Mouse (Mus musculus) kidney, postnatal 0 days (tissue): ENCODE data around the gene Dvl1. TPM values are rescaled to one million over a fixed set of nuclear protein-coding genes. Genes with fewer than 3 reads are reported as not detected.

ENCODE experiments used
- ATAC-seq: fragments of 200-750 bp; cut with Nextera tagmentation; replicated peaks from 2 replicates; pipeline ENCODE4 v1.8.0; 2017; ENCODE audit warnings: low read depth, moderate number of reproducible peaks, moderate TSS enrichment, moderate library complexity; ENCODE audit not compliant: low FRiP score
- DNase-seq: peaks from one replicate; pipeline ENCODE4 v3.0.0-alpha.2; 2016; ENCODE audit warnings: low spot score
- H3K27ac ChIP-seq: fragments of 300-500 bp; sonication (generic); 2 replicates; pipeline ENCODE4 v1.5.1; 2014; ENCODE audit warnings: mild to moderate bottlenecking
- H3K27me3 ChIP-seq: fragments of 300-500 bp; sonication (generic); 2 replicates; pipeline ENCODE4 v1.6.1; 2014; ENCODE audit warnings: low read length, mixed read lengths; ENCODE audit not compliant: insufficient read depth
- H3K36me3 ChIP-seq: fragments of 300-500 bp; sonication (generic); 2 replicates; pipeline ENCODE4 v1.6.1; 2014; ENCODE audit warnings: low read length, mixed read lengths; ENCODE audit not compliant: insufficient read depth
- H3K4me1 ChIP-seq: fragments of 300-500 bp; sonication (generic); replicated peaks from 2 replicates; pipeline ENCODE4 v1.6.1; 2014; ENCODE audit warnings: antibody characterized with exemption, low read length, mixed read lengths; ENCODE audit not compliant: insufficient read depth
- H3K4me2 ChIP-seq: fragments of 300-500 bp; sonication (generic); 2 replicates; pipeline ENCODE4 v1.6.1; 2014; ENCODE audit warnings: mild to moderate bottlenecking, low read length, moderate library complexity, mixed read lengths
- H3K4me3 ChIP-seq: fragments of 300-500 bp; sonication (generic); replicated peaks from 2 replicates; pipeline ENCODE4 v1.5.1; 2014; ENCODE audit warnings: low read depth, low read length
- H3K9ac ChIP-seq: fragments of 300-500 bp; sonication (generic); 2 replicates; pipeline ENCODE4 v1.6.1; 2014; ENCODE audit warnings: low read depth, low read length
- H3K9me3 ChIP-seq: fragments of 300-500 bp; sonication (generic); replicated peaks from 2 replicates; pipeline ENCODE4 v1.6.1; 2016; ENCODE audit warnings: low read length, inconsistent platforms, mixed read lengths
- CTCF ChIP-seq: IDR thresholded peaks from 2 replicates; pipeline ENCODE4 v1.5.1; 2016; ENCODE audit warnings: antibody characterized with exemption, low read depth, mild to moderate bottlenecking, moderate library complexity
- WGBS: fragments of 180-500 bp; shearing (Covaris S2); extraction: QIAGEN DNeasy Blood & Tissue Kit; methylation state at CpG from one replicate; pipeline ENCODE4 v1.1.7; 2014; 5-methylcytosine and 5-hydroxymethylcytosine counted together
- polyA plus RNA-seq: library from polyadenylated mRNA; unstranded; fragments of >200 nt; fragmentation: Nextera tagmentation; extraction: Ambion mirVana; gene quantifications from 2 replicates; pipeline ENCODE4 v1.2.1, GENCODE M21; 2015

Dvl1 gene
- polyA plus RNA-seq, 1 experiment from 2014 or later = 16.6 TPM

DNA sequence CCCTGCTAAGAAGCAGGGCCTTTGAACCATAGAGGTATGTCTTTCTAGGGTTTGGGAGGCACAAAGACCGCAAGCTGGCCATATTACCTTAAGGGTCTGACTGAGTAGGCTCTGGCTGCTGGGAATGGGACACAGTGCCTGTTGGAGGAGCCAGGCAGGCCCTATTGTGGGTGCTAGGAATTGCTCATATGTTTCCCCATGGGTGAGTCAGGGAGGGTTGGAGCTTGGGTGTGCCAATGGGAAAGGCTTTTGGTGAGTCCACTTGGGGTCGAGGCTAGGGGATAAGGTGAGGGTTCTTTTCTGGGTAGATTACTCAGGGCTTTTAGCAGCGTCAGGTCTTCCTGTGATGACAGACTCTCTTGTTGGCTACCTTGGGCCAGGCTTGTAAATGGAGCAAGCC lies 4.2 kb downstream of the Dvl1 start:
- no peak for TF ChIP-seq CTCF
- 87% methylated on average over 3 of the region's 3 CpGs for WGBS

DNA sequence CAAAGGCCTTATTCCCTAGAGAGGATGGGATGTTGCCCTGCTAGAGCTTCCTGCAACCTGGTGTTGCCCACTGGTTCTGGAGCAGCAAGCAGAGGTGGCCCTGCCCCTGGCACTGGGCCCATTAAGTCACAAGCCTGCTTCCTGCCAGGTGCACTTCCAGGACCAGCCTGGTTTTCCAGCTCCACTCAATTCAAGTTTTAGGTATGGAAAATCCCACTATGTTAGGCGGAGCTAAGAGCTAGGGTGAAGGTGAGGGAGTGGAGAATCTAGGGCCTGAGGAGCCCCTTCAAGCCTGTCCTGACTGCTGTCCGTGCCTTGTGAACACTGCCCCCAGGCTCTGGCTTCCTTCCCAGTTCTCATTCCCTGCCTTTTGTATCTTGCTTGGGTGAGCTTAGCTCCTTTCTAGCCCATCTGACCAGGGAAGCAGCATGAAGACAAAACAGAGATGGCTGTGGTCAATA lies 4.8 kb downstream of the Dvl1 start:
- no peak for DNase-seq
- no peak for TF ChIP-seq CTCF
- H3K4me3 ChIP-seq = no peak overlapping the region
- H3K27me3 ChIP-seq = no peaks in the 10 kb centered on the region
- H3K4me1 ChIP-seq = peaks cover 12% of the 10 kb centered on the region
- no peak overlapping the region for H3K4me2 ChIP-seq
- no peaks in the 10 kb centered on the region for H3K9me3 ChIP-seq
- H3K36me3 ChIP-seq = peaks cover 34% of the 10 kb centered on the region
- H3K27ac ChIP-seq = no peak overlapping the region
- no peak for ATAC-seq
- no peak overlapping the region for H3K9ac ChIP-seq
- 73% methylated on average over 2 of the region's 2 CpGs for WGBS

More for the DNA sequence above, 4.2 kb downstream of the Dvl1 start:
- H3K9me3 ChIP-seq = no peaks in the 10 kb centered on the region
- peaks cover 17% of the 10 kb centered on the region for H3K4me1 ChIP-seq
- H3K4me2 ChIP-seq = no peak overlapping the region
- ATAC-seq = no peak
- no peak overlapping the region for H3K4me3 ChIP-seq
- DNase-seq = no peak
- peaks cover 28% of the 10 kb centered on the region for H3K36me3 ChIP-seq
- no peaks in the 10 kb centered on the region for H3K27me3 ChIP-seq
- H3K27ac ChIP-seq = no peak overlapping the region
- no peak overlapping the region for H3K9ac ChIP-seq

GRCm38 (mm10) chr4:155853421-155853820 lies 6.2 kb downstream of the Dvl1 start:
- H3K36me3 ChIP-seq = peaks cover 48% of the 10 kb centered on the region
- TF ChIP-seq CTCF = no peak
- no peak for ATAC-seq
- 91% methylated on average over 9 of the region's 9 CpGs for WGBS
- H3K4me3 ChIP-seq = no peak overlapping the region
- no peak for DNase-seq
- H3K4me1 ChIP-seq = peaks cover 6% of the 10 kb centered on the region
- no peak overlapping the region for H3K4me2 ChIP-seq
- H3K27ac ChIP-seq = no peak overlapping the region
- H3K9ac ChIP-seq = no peak overlapping the region
- no peaks in the 10 kb centered on the region for H3K27me3 ChIP-seq
- no peaks in the 10 kb centered on the region for H3K9me3 ChIP-seq

DNA sequence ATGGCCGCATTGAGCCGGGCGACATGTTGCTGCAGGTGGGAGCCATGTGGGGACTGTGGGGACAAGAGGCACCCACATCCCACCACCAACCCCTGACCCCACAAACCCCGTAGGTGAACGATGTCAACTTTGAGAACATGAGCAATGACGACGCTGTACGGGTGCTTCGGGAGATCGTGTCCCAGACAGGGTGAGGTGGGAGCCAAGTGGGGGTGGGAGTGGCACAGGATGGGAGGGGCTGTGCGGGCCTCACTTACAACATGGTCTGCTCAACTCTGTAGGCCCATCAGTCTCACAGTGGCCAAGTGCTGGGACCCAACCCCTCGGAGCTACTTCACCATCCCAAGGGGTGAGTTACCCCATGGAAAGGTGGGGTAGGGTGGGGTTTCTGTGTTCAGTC lies 7.8 kb downstream of the Dvl1 start:
- no peak overlapping the region for H3K4me2 ChIP-seq
- H3K27ac ChIP-seq = no peak overlapping the region
- H3K36me3 ChIP-seq = peaks cover 51% of the 10 kb centered on the region
- no peak overlapping the region for H3K4me3 ChIP-seq
- ATAC-seq (no peak), DNase-seq (no peak)
- TF ChIP-seq CTCF = no peak
- no peaks in the 10 kb centered on the region for H3K27me3 ChIP-seq
- no peaks in the 10 kb centered on the region for H3K9me3 ChIP-seq
- H3K4me1 ChIP-seq = no peaks in the 10 kb centered on the region; the same call in 1 of the 2 replicates
- WGBS = 96% methylated on average over 12 of the region's 12 CpGs
- H3K9ac ChIP-seq = no peak overlapping the region

GRCm38 (mm10) chr4:155856071-155856470 lies 8.9 kb downstream of the Dvl1 start:
- 90% methylated on average over 12 of the region's 12 CpGs for WGBS

DNA sequence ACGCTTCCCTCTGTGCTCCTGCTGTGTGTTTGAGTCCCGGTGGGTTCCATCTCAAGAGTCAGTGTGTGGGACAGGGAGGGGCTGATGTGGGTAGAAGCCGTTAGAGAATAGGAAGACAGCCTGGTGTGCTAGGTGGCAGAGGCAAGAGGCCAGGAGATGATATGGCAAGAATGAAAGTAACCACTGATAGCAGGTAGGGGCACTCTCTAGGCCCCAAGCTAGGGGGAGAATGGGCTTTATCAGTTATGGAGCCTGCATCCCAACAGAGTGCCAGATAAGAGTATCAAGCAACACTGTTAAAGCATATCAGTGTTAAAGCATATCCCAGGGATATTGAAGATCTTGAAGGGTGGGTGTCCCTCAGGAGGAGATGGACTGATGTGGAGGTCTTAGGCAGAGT lies 9.7 kb downstream of the Dvl1 start:
- no peaks in the 10 kb centered on the region for H3K4me1 ChIP-seq
- H3K4me2 ChIP-seq = no peak overlapping the region
- no peak for DNase-seq
- ATAC-seq = no peak
- H3K27ac ChIP-seq = no peak overlapping the region
- H3K9ac ChIP-seq = no peak overlapping the region
- no peaks in the 10 kb centered on the region for H3K9me3 ChIP-seq
- H3K27me3 ChIP-seq = no peaks in the 10 kb centered on the region
- no peak for TF ChIP-seq CTCF
- no peak overlapping the region for H3K4me3 ChIP-seq
- WGBS = 77% methylated on average over 3 of the region's 3 CpGs
- peaks cover 54% of the 10 kb centered on the region for H3K36me3 ChIP-seq

More at GRCm38 (mm10) chr4:155856071-155856470, 8.9 kb downstream of the Dvl1 start:
- H3K27me3 ChIP-seq = no peaks in the 10 kb centered on the region
- peaks cover 53% of the 10 kb centered on the region for H3K36me3 ChIP-seq
- DNase-seq (no peak), ATAC-seq (no peak)
- H3K9ac ChIP-seq = no peak overlapping the region
- H3K4me1 ChIP-seq = no peaks in the 10 kb centered on the region; the same call in 1 of the 2 replicates
- no peak overlapping the region for H3K4me2 ChIP-seq
- H3K9me3 ChIP-seq = no peaks in the 10 kb centered on the region
- no peak overlapping the region for H3K4me3 ChIP-seq
- TF ChIP-seq CTCF = no peak
- H3K27ac ChIP-seq = no peak overlapping the region

- H3K4me1 ChIP-seq = no peaks in the 10 kb centered on the region
- no peak overlapping the region for H3K4me3 ChIP-seq
- ATAC-seq (peak; percentile 29; the same call in 1 of the 2 replicates), DNase-seq (peak; percentile 89)
- no peaks in the 10 kb centered on the region for H3K9me3 ChIP-seq
- H3K9ac ChIP-seq = no peak overlapping the region
- WGBS = 13% methylated on average over 13 of the region's 13 CpGs
- H3K4me2 ChIP-seq = no peak overlapping the region
- H3K27me3 ChIP-seq = no peaks in the 10 kb centered on the region
- peaks cover 46% of the 10 kb centered on the region for H3K36me3 ChIP-seq
- no peak overlapping the region for H3K27ac ChIP-seq
- no peak; the same call in 1 of the 2 replicates for TF ChIP-seq CTCF
These were observed 12.1 kb downstream of the Dvl1 start for GRCm38 (mm10) chr4:155859318-155859717.
